Mouse (Mus musculus): ENCODE results near the gene BC048403.

The BC048403 gene

GRCm38 (mm10) chr10:121739548-121740505 is at the start of gene BC048403:
Gene BC048403 (plus strand): TSS chr10:121739937.
- peak; percentile 71 for DNase-seq (ENCODE audit: low read depth)

- DNase-seq (ENCODE audit: low read depth): no peak
Measured at GRCm38 (mm10) chr10:121692944-121693579, 46.7 kb upstream of the BC048403 start.

- DNase-seq (ENCODE audit: low read depth): no peak
Measured at GRCm38 (mm10) chr10:121694567-121694966, 45.2 kb upstream of the BC048403 start.

DNA sequence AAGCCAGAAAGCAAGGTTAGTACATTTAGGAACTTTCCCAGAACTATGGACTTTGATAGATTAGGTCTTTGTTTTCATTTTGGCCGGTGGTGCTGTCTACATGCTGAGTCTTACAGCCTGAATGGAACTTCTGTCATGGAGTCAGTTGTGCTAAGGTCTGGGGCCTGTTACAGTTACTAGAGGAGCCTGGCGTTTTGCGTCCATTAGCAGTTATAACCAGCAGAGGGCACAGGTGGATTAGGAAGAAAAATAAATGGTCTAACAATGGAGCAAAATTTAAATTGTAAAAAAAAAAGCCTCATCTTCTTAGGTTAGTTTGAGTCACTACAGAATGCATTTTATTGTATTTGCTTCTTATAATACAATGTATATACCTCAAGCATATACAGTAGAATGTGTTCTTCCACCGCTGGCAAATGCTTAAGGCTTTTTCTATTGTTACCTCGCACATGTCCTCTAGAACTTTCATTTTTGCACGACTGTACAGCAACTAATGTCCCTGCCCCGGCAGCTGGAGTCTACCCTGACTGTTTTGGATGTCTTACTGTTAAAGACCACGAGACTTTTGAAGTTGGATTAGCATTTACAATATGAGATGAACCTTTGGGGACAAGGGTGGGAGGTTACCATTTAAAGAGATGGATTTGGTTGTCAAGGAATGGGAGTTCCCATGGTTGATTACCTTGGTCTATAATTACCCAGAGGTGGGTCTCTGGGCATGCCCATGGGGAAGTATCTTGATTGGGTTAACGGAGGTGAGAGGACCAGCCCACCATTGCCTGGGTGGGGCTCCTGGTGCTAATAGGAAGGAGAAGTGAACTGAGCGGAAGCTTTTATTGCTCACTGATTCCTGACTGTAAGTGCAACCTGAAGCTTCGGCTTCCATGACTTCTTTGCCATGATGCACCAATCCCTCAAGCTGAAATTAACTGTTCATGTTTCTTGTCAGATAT is 38.2 kb upstream of the BC048403 start:
- no peak for DNase-seq (ENCODE audit: low read depth)

- no peak for DNase-seq (ENCODE audit: low read depth)
Measured at GRCm38 (mm10) chr10:121703619-121704018, 36.1 kb upstream of the BC048403 start.

DNA sequence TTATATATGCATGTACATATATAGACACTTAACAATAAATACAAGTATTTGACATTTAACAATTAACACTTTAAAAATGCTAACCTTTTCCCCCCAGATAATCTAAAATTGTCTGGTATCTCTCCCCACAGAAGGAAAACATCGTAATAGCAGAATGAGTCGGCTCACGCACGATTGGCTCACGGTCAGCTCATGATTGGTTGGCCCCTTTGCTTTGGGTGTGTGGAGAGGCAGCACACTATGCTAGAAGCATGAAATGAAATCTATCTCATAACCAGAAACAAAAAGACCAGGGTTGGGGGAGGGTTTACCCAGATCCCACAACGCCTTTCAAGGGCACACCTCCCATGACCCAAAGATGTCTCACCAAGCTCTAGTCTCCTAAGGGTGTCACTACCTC is 34.9 kb upstream of the BC048403 start:
- no peak for DNase-seq (ENCODE audit: low read depth)

- no peak for DNase-seq (ENCODE audit: low read depth)
Measured at GRCm38 (mm10) chr10:121705399-121706163, 34.2 kb upstream of the BC048403 start.

GRCm38 (mm10) chr10:121716862-121717261 is 22.9 kb upstream of the BC048403 start:
- no peak for DNase-seq (ENCODE audit: low read depth)

DNA sequence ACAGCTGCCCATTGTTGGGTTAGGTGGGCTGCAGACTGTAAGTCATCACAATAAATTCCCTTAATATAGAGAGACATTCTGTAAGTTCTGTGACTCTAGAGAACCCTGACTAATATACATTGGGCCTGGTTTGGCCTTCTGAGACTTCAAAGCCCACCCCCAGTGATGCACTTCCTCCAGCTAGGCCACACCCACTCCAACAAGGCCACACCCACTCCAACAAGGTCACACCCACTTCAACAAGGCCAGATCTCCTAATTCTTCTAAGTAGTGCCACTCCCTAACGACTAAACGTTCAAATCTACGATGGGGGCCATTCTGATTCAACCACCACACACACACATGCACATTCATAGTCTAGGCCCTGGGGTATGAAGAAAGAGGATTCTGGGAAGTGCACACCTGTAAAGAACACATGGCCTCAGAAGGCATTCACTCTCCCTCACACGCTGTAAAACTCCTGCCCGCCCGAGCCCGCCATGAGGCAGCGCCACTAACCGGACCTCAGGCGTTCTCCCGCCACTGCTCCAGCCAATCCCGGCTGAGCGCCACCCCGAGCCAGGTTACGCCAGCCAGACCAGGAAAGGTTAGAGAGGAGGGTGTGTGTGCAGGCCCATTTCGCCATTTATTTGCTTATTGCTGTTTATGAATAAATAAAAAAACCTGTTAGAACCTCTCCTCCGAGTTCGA is 20.7 kb upstream of the BC048403 start:
- no peak for DNase-seq (ENCODE audit: low read depth)

- DNase-seq (ENCODE audit: low read depth): no peak
Measured at GRCm38 (mm10) chr10:121720701-121721100, 19.0 kb upstream of the BC048403 start.

DNA sequence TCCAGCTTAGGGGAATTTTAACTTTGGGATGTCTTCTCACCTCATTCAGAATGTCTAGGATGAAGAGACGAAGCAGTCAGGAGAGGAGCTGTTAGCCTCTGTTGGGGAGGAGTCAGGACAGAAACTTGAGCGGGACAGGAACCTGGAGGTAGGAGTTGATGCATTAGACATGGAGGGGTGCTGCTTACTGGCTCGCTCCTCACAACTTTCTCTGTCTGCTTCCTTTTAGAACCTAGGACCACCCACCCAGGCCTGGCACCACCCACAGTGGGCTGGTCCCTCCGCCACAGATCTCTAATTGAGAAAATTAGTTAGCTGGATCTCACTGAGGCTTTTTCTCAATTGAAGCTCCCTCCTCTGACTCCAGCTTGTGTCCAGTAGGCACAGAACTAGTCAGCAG is 13.2 kb upstream of the BC048403 start:
- no peak for DNase-seq (ENCODE audit: low read depth)

- DNase-seq (ENCODE audit: low read depth): no peak
Measured at GRCm38 (mm10) chr10:121727151-121727550, 12.6 kb upstream of the BC048403 start.

- DNase-seq (ENCODE audit: low read depth): no peak
Measured at GRCm38 (mm10) chr10:121728226-121728625, 11.5 kb upstream of the BC048403 start.

- no peak for DNase-seq (ENCODE audit: low read depth)
Measured at GRCm38 (mm10) chr10:121731048-121731725, 8.6 kb upstream of the BC048403 start.

GRCm38 (mm10) chr10:121732542-121732941 is 7.2 kb upstream of the BC048403 start:
- DNase-seq (ENCODE audit: low read depth): no peak

- no peak for DNase-seq (ENCODE audit: low read depth)
Measured at GRCm38 (mm10) chr10:121737256-121737655, 2.5 kb upstream of the BC048403 start.

GRCm38 (mm10) chr10:121742336-121742735 is 2.6 kb downstream of the BC048403 start:
- no peak for DNase-seq (ENCODE audit: low read depth)

DNA sequence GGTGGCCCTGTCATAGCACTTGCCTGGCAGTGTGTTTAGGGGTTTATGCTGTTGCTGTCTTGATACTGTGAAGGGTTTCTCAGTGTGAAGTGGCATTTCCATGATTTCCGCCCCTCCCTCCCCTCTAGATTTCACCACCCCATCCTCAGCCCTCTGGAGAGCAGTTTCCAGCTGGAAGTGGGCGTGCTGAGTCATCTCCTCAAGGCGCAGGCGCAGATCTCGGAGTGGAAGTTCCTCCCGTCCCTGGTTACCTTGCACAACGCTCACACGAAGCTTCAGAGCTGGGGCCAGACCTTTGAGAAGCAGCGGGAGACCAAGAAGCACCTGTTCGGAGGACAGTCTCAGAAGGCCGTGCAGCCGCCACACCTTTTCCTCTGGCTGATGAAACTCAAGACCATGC is 10.4 kb downstream of the BC048403 start:
- DNase-seq (ENCODE audit: low read depth): no peak

GRCm38 (mm10) chr10:121754237-121754636 is 14.5 kb downstream of the BC048403 start:
- no peak for DNase-seq (ENCODE audit: low read depth)

DNA sequence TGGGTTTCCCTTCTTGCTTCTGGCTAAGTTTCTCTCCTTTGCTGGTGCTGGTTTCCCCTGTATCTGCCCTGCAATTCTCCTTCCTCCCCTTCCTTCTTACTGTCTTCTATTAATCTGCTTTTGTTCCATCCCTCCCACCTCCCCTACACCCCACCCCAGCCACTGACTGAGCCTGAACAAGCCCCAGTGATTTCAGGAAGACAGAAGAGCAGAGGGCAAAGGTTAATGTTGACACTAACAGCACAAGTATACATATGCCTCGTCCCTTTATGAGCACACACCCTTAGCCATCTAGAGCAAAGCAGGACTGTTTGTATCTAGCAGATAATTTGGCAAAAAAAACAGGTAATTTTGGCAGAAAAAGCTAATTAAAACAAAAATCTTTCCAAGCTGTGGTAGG is 16.1 kb downstream of the BC048403 start:
- no peak for DNase-seq (ENCODE audit: low read depth)

Measured in c-Kit-positive CD71-positive TER-119-negative erythroid progenitor cells, embryonic 14.5 days (primary cell).